Mouse (Mus musculus): Measurements from ENCODE around the gene Pex5.

DNA sequence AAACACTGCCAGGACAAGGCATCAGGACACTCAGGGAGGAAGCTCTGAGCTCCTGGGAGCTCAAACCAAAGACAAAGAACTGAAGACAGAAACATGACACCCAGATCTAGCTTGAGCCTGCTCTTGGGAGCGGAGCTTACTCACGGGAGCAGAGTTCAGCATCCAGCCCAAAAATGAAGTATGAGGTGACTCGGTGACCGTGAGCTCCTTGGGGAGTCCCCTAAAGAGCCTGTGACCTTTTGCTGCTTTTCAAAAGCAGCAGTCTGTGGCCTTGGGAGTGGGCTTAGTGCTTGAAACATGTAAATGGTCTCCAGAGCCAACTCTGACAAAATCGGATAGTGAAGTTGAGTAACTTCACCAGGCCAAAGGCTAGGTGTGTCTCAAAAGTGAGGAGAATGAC lies 20.3 kb upstream of the Pex5 start:
- TF ChIP-seq CTCF (IDR thresholded peaks at IDR 0.05; ENCODE audit: extremely low read depth, insufficient read depth, insufficient read length, insufficient replicate concordance) (no peak), POLR2A (IDR thresholded peaks at IDR 0.05; ENCODE audit: low read depth, low read length) (no peak)

Measured in spleen, adult 2 months (tissue).